Mouse (Mus musculus) midbrain, embryonic 11.5 days (tissue): Measurements from ENCODE around the gene Dkk2. TPM values are rescaled to one million over a fixed set of nuclear protein-coding genes. Genes with fewer than 3 reads are reported as not detected.

Source experiments
- ATAC-seq: fragments of 200-750 bp; cut with Nextera tagmentation; 2 replicates; pipeline ENCODE4 v1.8.0; 2017; ENCODE audit warnings: moderate TSS enrichment, moderate library complexity; ENCODE audit not compliant: low FRiP score
- DNase-seq: peaks from one replicate; pipeline ENCODE4 v3.0.0; 2015; ENCODE audit warnings: low spot score; ENCODE audit errors: missing footprints
- H3K27ac ChIP-seq: fragments of 300-500 bp; sonication (generic); 2 replicates; pipeline ENCODE4 v1.5.1; 2014; ENCODE audit warnings: low read depth, low read length
- H3K27me3 ChIP-seq: fragments of 300-500 bp; sonication (generic); 2 replicates; pipeline ENCODE4 v1.6.1; 2014; ENCODE audit warnings: mild to moderate bottlenecking, low read length, moderate library complexity, mixed read lengths; ENCODE audit not compliant: control insufficient read depth, insufficient read depth
- H3K36me3 ChIP-seq: fragments of 300-500 bp; sonication (generic); 2 replicates; pipeline ENCODE4 v1.6.1; 2014; ENCODE audit warnings: mild to moderate bottlenecking, low read length, moderate library complexity, mixed read lengths; ENCODE audit not compliant: control insufficient read depth, insufficient read depth
- H3K4me1 ChIP-seq: fragments of 300-500 bp; sonication (generic); 2 replicates; pipeline ENCODE4 v1.6.1; 2014; ENCODE audit warnings: low read length; ENCODE audit not compliant: control insufficient read depth, insufficient read depth
- H3K4me2 ChIP-seq: fragments of 300-500 bp; sonication (generic); 2 replicates; pipeline ENCODE4 v1.6.1; 2014; ENCODE audit warnings: mild to moderate bottlenecking, moderate library complexity
- H3K4me3 ChIP-seq: fragments of 300-500 bp; sonication (generic); 2 replicates; pipeline ENCODE4 v1.5.1; 2014; ENCODE audit warnings: low read depth, low read length
- H3K9ac ChIP-seq: fragments of 300-500 bp; sonication (generic); 2 replicates; pipeline ENCODE4 v1.6.1; 2014; ENCODE audit warnings: low read length
- H3K9me3 ChIP-seq: fragments of 300-500 bp; sonication (generic); 2 replicates; pipeline ENCODE4 v1.6.1; 2016; ENCODE audit warnings: low read length; ENCODE audit not compliant: control insufficient read depth
- WGBS: fragments of 180-500 bp; shearing (Covaris S2); extraction: QIAGEN DNeasy Blood & Tissue Kit; methylation state at CpG from one replicate; pipeline ENCODE4 v1.1.7; 2014; 5-methylcytosine and 5-hydroxymethylcytosine counted together
- polyA plus RNA-seq: library from polyadenylated mRNA; unstranded; fragments of >200 nt; fragmentation: Nextera tagmentation; extraction: Ambion mirVana; gene quantifications from 2 replicates; pipeline ENCODE4 v1.2.1, GENCODE M21; 2014

Gene Dkk2
- polyA plus RNA-seq, 1 experiment from 2014 or later, result 19.6 TPM

DNA sequence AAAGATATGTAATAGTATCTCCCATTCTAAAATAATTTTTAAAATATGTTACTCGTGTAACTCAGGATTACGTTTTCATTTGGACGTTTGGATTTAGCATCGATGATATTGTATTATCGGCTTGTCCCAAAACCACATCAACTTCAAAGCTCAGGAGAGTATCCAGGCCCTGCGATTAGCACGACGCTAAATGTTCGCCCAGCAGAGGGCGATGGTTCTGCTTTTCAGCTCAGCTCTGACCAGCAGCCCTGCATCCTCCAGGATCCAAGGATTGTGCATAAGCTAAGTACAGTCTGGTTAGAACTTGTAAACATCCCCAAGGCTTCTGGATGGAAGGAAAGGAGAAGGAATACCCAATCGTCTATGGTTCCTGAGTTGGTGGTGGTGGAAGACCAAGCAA lies 122.4 kb downstream of the Dkk2 start:
- no peak overlapping the region for H3K9ac ChIP-seq
- peak; percentile 86 for ATAC-seq
- no peak overlapping the region for H3K4me3 ChIP-seq
- DNase-seq, result peak; percentile 95
- WGBS, result 36% methylated on average over 11 of the region's 11 CpGs
- H3K4me2 ChIP-seq, result no peak overlapping the region
- no peaks in the 10 kb centered on the region for H3K27me3 ChIP-seq
- no peak overlapping the region for H3K27ac ChIP-seq
- no peaks in the 10 kb centered on the region for H3K9me3 ChIP-seq
- no peaks in the 10 kb centered on the region for H3K4me1 ChIP-seq
- H3K36me3 ChIP-seq, result no peaks in the 10 kb centered on the region

DNA sequence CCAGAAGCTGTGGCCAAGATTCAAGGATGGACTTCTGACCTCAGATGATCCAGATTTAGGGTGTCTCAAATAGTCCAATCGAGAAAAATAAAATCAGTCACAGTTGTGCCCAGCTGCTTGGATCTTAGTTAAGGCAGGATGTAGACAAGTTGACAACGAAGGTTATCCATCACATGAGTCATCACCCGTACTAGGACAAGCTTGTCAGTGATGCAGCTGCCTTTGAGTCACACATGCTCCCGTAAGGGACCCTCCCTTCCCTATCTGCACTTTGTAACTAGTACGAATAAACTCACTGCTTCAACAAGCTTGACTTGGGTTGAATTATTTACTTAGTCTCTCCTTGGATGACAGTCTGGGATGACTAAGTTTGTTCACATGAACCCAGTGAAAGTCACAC lies 126.2 kb downstream of the Dkk2 start:
- no peaks in the 10 kb centered on the region for H3K9me3 ChIP-seq
- no peak overlapping the region for H3K4me3 ChIP-seq
- no peak overlapping the region for H3K9ac ChIP-seq
- H3K4me1 ChIP-seq, result no peaks in the 10 kb centered on the region
- H3K36me3 ChIP-seq, result no peaks in the 10 kb centered on the region
- H3K27me3 ChIP-seq, result no peaks in the 10 kb centered on the region
- no peak overlapping the region for H3K27ac ChIP-seq
- DNase-seq, result no peak
- WGBS, result 84% methylated on average over 5 of the region's 5 CpGs
- H3K4me2 ChIP-seq, result no peak overlapping the region
- ATAC-seq, result no peak

DNA sequence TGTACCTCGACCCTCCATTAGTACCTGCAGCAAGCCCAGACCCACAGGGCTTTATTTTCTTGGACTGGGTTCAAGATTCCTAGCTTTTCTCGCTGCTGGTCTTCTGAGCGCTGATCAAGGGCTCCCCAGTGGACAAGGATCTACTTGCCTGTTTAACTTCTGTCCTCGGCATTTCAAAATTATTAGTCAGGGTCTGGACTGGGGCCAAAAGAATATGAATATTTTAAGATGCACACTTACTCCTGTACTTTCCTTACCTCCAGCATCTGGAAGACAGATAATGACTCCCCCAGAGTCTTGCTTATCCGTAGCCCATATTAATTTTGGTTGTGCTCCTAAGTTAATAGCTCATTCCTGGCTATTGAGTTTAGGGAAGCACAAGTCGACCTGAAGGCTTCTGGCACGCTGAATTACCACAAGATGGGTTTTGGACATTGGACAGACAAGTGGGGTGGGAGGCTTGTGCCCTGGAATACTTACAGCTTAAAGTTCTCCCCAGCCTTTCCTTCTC lies 134.9 kb downstream of the Dkk2 start:
- no peaks in the 10 kb centered on the region for H3K27me3 ChIP-seq
- WGBS, result 91% methylated on average over 7 of the region's 7 CpGs
- H3K36me3 ChIP-seq, result no peaks in the 10 kb centered on the region
- no peaks in the 10 kb centered on the region for H3K9me3 ChIP-seq
- ATAC-seq (no peak), DNase-seq (no peak)
- H3K4me1 ChIP-seq, result no peaks in the 10 kb centered on the region
- H3K4me2 ChIP-seq, result no peak overlapping the region
- H3K27ac ChIP-seq, result no peak overlapping the region
- no peak overlapping the region for H3K4me3 ChIP-seq
- H3K9ac ChIP-seq, result no peak overlapping the region

DNA sequence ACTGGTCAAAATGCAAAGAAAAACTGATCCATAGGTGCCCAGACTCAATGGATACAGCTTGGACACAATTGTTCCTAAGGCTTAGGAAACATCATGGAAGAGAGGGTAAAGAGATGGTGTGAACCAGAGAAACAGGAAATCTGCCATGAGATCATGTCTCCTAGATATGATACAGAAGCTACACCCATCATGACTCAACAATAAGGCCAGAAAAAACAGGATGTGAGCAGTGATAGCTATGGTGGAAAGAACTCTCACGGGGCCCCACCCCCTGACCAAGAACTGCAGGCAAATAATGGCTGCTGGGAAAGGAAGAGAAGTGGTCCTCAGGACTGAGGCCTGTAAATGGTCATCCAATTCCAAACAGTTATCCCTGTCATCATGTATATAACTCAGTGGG lies 142.5 kb downstream of the Dkk2 start:
- no peaks in the 10 kb centered on the region for H3K4me1 ChIP-seq
- H3K4me3 ChIP-seq, result no peak overlapping the region
- no peak overlapping the region for H3K9ac ChIP-seq
- DNase-seq, result no peak
- ATAC-seq, result no peak
- no peaks in the 10 kb centered on the region for H3K27me3 ChIP-seq
- 83% methylated on average over 1 of the region's 1 CpGs for WGBS
- no peaks in the 10 kb centered on the region for H3K36me3 ChIP-seq
- H3K9me3 ChIP-seq, result no peaks in the 10 kb centered on the region
- no peak overlapping the region for H3K4me2 ChIP-seq
- H3K27ac ChIP-seq, result no peak overlapping the region
